Mouse (Mus musculus) thymus, adult 2 months (tissue): ENCODE results near the gene Pdk4. TPM values are rescaled to one million over a fixed set of nuclear protein-coding genes. Genes with fewer than 3 reads are reported as not detected.
A peak's percentile ranks its signal among the peaks of the same experiment; 100 is the strongest.

Source experiments
- DNase-seq: peaks from one replicate; pipeline ENCODE4 v3.0.0; 2021
- H3K27ac ChIP-seq: fragments of 200-500 bp; 2 replicates; pipeline ENCODE4 v1.5.1; 2012; ENCODE audit warnings: low read length, control low read depth; ENCODE audit not compliant: control insufficient read depth, insufficient read depth
- H3K27me3 ChIP-seq: fragments of 200-500 bp; 2 replicates; pipeline ENCODE4 v1.6.1; 2012; ENCODE audit warnings: mild to moderate bottlenecking, low read length, moderate library complexity, mixed read lengths; ENCODE audit not compliant: control insufficient read depth, insufficient read depth
- H3K36me3 ChIP-seq: fragments of 200-500 bp; 2 replicates; pipeline ENCODE4 v1.6.1; 2012; ENCODE audit warnings: mild to moderate bottlenecking, low read length, moderate library complexity; ENCODE audit not compliant: control insufficient read depth, insufficient read depth
- H3K4me1 ChIP-seq: fragments of 200-500 bp; replicated peaks from 2 replicates; pipeline ENCODE4 v1.6.1; 2012; ENCODE audit warnings: low read length; ENCODE audit not compliant: control insufficient read depth, insufficient read depth
- H3K4me3 ChIP-seq: fragments of 200-500 bp; 2 replicates; pipeline ENCODE4 v1.5.1; 2012; ENCODE audit warnings: mild to moderate bottlenecking, low read length, control low read depth, moderate library complexity; ENCODE audit not compliant: control insufficient read depth, insufficient read depth
- CTCF ChIP-seq: fragments of 200-500 bp; IDR thresholded peaks from 2 replicates; pipeline ENCODE4 v1.5.1; 2012; ENCODE audit warnings: mild to moderate bottlenecking, control low read depth, low read length, moderate library complexity, borderline replicate concordance; ENCODE audit not compliant: control insufficient read depth, poor library complexity, insufficient read depth; ENCODE audit errors: extremely low read depth
- POLR2A ChIP-seq: fragments of 200-500 bp; IDR thresholded peaks from 2 replicates; pipeline ENCODE4 v1.6.1; 2012; ENCODE audit warnings: mild to moderate bottlenecking, low read length, control low read depth, moderate library complexity; ENCODE audit not compliant: control insufficient read depth, poor library complexity, insufficient read depth; ENCODE audit errors: extremely low read depth
- WGBS: fragments of 180-500 bp; shearing (Covaris S2); methylation state at CpG from one replicate; pipeline ENCODE4 v1.1.7; 2018; 5-methylcytosine and 5-hydroxymethylcytosine counted together
- polyA plus RNA-seq: library from polyadenylated mRNA; depleted of rRNA; stranded (reverse); fragments of >200 nt; gene quantifications from 2 replicates; pipeline ENCODE4 v1.2.3, GENCODE M21; 2012; rRNA removed

The Pdk4 gene
- 26.1 and 28.6 TPM in 2 replicates for polyA plus RNA-seq

GRCm38 (mm10) chr6:5495961-5496853 lies at the start of gene Pdk4:
Gene Pdk4, minus strand, starts transcription at chr6:5496309.
- TF ChIP-seq CTCF (no peak), POLR2A (no peak)
- DNase-seq, result peak; percentile 1
- WGBS, result 11% methylated on average over 43 of the region's 43 CpGs
- Histone ChIP-seq H3K4me1 (no peaks in the 10 kb centered on the region), H3K27ac (no peak within 1 kb of the TSS), H3K36me3 (no peaks in the 10 kb centered on the region), H3K27me3 (peaks cover 3% of the 10 kb centered on the region; the same call in 1 of the 2 replicates), H3K4me3 (peak within 1 kb of the TSS; percentile 29)

- Histone ChIP-seq H3K27me3 (no peaks in the 10 kb centered on the region), H3K4me1 (no peaks in the 10 kb centered on the region), H3K4me3 (no peak overlapping the region), H3K27ac (no peak overlapping the region), H3K36me3 (no peaks in the 10 kb centered on the region)
- no peak for DNase-seq
- no peak for TF ChIP-seq POLR2A
- TF ChIP-seq CTCF, result no peak
- WGBS, result 89% methylated on average over 2 of the region's 2 CpGs
These were observed 41.8 kb upstream of the Pdk4 start for GRCm38 (mm10) chr6:5537855-5538365.

GRCm38 (mm10) chr6:5535754-5536153 lies 39.6 kb upstream of the Pdk4 start:
- no peak for DNase-seq
- Histone ChIP-seq H3K4me1 (no peaks in the 10 kb centered on the region), H3K4me3 (no peak overlapping the region), H3K27me3 (no peaks in the 10 kb centered on the region), H3K36me3 (no peaks in the 10 kb centered on the region), H3K27ac (no peak overlapping the region)
- TF ChIP-seq POLR2A (no peak), CTCF (no peak)

- Histone ChIP-seq H3K27ac (no peak overlapping the region), H3K27me3 (no peaks in the 10 kb centered on the region), H3K4me1 (no peaks in the 10 kb centered on the region), H3K36me3 (no peaks in the 10 kb centered on the region), H3K4me3 (no peak overlapping the region)
- DNase-seq, result no peak
- TF ChIP-seq POLR2A, result no peak
- no peak for TF ChIP-seq CTCF
- 95% methylated on average over 5 of the region's 5 CpGs for WGBS
These were observed 21.0 kb upstream of the Pdk4 start for GRCm38 (mm10) chr6:5517091-5517490.

GRCm38 (mm10) chr6:5509757-5510156 lies 13.6 kb upstream of the Pdk4 start:
- no peaks in the 10 kb centered on the region for H3K36me3 ChIP-seq
- WGBS, result 21% methylated on average over 5 of the region's 5 CpGs
- no peak for DNase-seq
- TF ChIP-seq CTCF, result no peak
- no peak for TF ChIP-seq POLR2A
- no peaks in the 10 kb centered on the region for H3K4me1 ChIP-seq
- H3K4me3 ChIP-seq, result no peak overlapping the region
- no peaks in the 10 kb centered on the region for H3K27me3 ChIP-seq
- no peak overlapping the region for H3K27ac ChIP-seq

GRCm38 (mm10) chr6:5509303-5509702 lies 13.2 kb upstream of the Pdk4 start:
- no peak overlapping the region for H3K4me3 ChIP-seq
- no peak overlapping the region for H3K27ac ChIP-seq
- WGBS, result 33% methylated on average over 5 of the region's 5 CpGs
- H3K36me3 ChIP-seq, result no peaks in the 10 kb centered on the region
- no peaks in the 10 kb centered on the region for H3K27me3 ChIP-seq
- TF ChIP-seq CTCF, result no peak
- TF ChIP-seq POLR2A, result no peak
- no peak for DNase-seq
- no peaks in the 10 kb centered on the region for H3K4me1 ChIP-seq
